Comparison of ENCODE assay signal across 8 mouse cellular contexts in the genomic region with DNA sequence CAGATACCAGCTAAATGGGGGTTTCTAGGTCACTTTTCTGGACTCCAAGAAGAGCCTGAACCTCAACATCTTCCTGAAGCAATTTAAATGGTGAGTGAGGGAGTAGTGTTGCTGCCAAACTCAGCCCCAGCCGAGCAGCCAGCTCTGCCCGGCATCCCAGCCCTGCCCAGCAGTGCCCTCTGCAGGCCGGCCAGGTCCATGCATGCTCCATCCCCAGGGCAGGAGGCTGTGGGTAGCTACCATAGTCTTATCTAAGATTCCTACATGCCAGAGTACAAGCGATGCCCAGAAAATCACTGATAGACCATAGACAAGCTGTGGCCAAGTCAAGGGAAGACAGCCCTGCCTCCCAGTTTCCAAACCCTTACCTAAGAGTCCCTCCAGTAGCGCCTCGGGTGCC. TPM values are rescaled to one million over a fixed set of nuclear protein-coding genes. Genes with fewer than 3 reads are reported as not detected.
DNase-seq lines count a peak whose midpoint lies in the region; ATAC-seq and TF ChIP-seq lines count a peak whose summit lies in the region.
"Had no signal": no experiment of that assay in that cellular context is flagged by ENCODE, and none has a peak within 500 bp of the region (broad histone marks: within the 10 kb centered on the region; RNA-seq: fewer than 3 reads in every experiment).

No protein-coding gene starts in this region.

- H3K9me3 ChIP-seq in intestine, postnatal 0 days (ENCODE audit: control insufficient read depth) = no peaks in the 10 kb centered on the region
- H3K9me3 ChIP-seq in limb, embryonic 11.5 days (ENCODE audit: control insufficient read depth, low read length) = no peaks in the 10 kb centered on the region
- H3K9me3 ChIP-seq in midbrain, embryonic 14.5 days (ENCODE audit: control insufficient read depth, low read length) = no peaks in the 10 kb centered on the region
- H3K9me3 ChIP-seq: limb, embryonic 12.5 days had no signal

- 49% methylated on average over 6 of the region's 6 CpGs for WGBS in intestine, postnatal 0 days
- 51% methylated on average over 6 of the region's 6 CpGs for WGBS in limb, embryonic 11.5 days
- WGBS in midbrain, embryonic 14.5 days = 44% methylated on average over 6 of the region's 6 CpGs
- WGBS in spleen, adult 2 months = 48% methylated on average over 6 of the region's 6 CpGs

- no peaks in the 10 kb centered on the region for H3K27me3 ChIP-seq in intestine, postnatal 0 days (replicated peaks; ENCODE audit: control insufficient read depth, insufficient read depth, low read length)
- H3K27me3 ChIP-seq in limb, embryonic 11.5 days (ENCODE audit: control insufficient read depth, insufficient read depth, low read length) = no peaks in the 10 kb centered on the region
- H3K27me3 ChIP-seq in midbrain, embryonic 14.5 days (ENCODE audit: control insufficient read depth, insufficient read depth, low read length) = no peaks in the 10 kb centered on the region
- H3K27me3 ChIP-seq in spleen, adult 2 months (ENCODE audit: control insufficient read depth, insufficient read depth, low read length) = no peaks in the 10 kb centered on the region
- H3K27me3 ChIP-seq: limb, embryonic 12.5 days had no signal

- DNase-seq in adipocyte (ENCODE audit: low spot score) = peak; percentile 67
- DNase-seq in cerebellum, postnatal 36 days = peak; percentile 77 to 80
- peak; percentile 66 to 67 for DNase-seq in gastrocnemius, adult 8-10 months (ENCODE audit: low spot score in 2 of 2)
- DNase-seq in limb, embryonic 11.5 days (ENCODE audit: low spot score) = peak; percentile 81
- peak; percentile 71 for DNase-seq in midbrain, embryonic 14.5 days
- DNase-seq in spleen, adult 2 months (ENCODE audit: low read depth in 1 of 2, low spot score in 2 of 2) = peak in 1 of 2 experiments; percentile 68

- peak; percentile 96 for TF ChIP-seq CTCF in intestine, postnatal 0 days (IDR thresholded peaks at IDR 0.05; ENCODE audit: low read depth)
- TF ChIP-seq CTCF in spleen, adult 2 months (IDR thresholded peaks at IDR 0.05; ENCODE audit: extremely low read depth, insufficient read depth, insufficient read length, insufficient replicate concordance) = peak; percentile 98

- no peak overlapping the region for H3K27ac ChIP-seq in intestine, postnatal 0 days (ENCODE audit: low read depth, low read length)
- no peak overlapping the region for H3K27ac ChIP-seq in limb, embryonic 11.5 days (replicated peaks; ENCODE audit: low read depth, low read length)
- H3K27ac ChIP-seq in midbrain, embryonic 14.5 days (replicated peaks; ENCODE audit: low read depth, low read length) = no peak overlapping the region
- no peak overlapping the region for H3K27ac ChIP-seq in spleen, adult 2 months (ENCODE audit: insufficient read depth, low read length)
- H3K27ac ChIP-seq: limb, embryonic 12.5 days had no signal

- no peaks in the 10 kb centered on the region for H3K4me1 ChIP-seq in intestine, postnatal 0 days (replicated peaks; ENCODE audit: control insufficient read depth, insufficient read depth, low read length)
- peaks cover 2% of the 10 kb centered on the region; the same call in 1 of the 2 replicates for H3K4me1 ChIP-seq in limb, embryonic 11.5 days (ENCODE audit: control insufficient read depth, insufficient read depth, low read length)
- H3K4me1 ChIP-seq in midbrain, embryonic 14.5 days (ENCODE audit: control insufficient read depth, insufficient read depth, low read length) = no peaks in the 10 kb centered on the region
- no peaks in the 10 kb centered on the region; the same call in 1 of the 2 replicates for H3K4me1 ChIP-seq in spleen, adult 2 months (ENCODE audit: control insufficient read depth, insufficient read depth, insufficient read length)

- no peak overlapping the region for H3K9ac ChIP-seq in intestine, postnatal 0 days (ENCODE audit: low read depth, low read length)
- no peak overlapping the region for H3K9ac ChIP-seq in limb, embryonic 11.5 days (ENCODE audit: low read length)
- no peak overlapping the region for H3K9ac ChIP-seq in midbrain, embryonic 14.5 days (replicated peaks; ENCODE audit: low read length)

- TF ChIP-seq POLR2A in spleen, adult 2 months (IDR thresholded peaks at IDR 0.05; ENCODE audit: low read depth, low read length) = no peak

- H3K36me3 ChIP-seq in intestine, postnatal 0 days (ENCODE audit: control insufficient read depth, insufficient read depth) = peaks cover 18% of the 10 kb centered on the region; the same call in 1 of the 2 replicates
- H3K36me3 ChIP-seq in limb, embryonic 11.5 days (ENCODE audit: control insufficient read depth, insufficient read depth, low read length) = no peaks in the 10 kb centered on the region
- H3K36me3 ChIP-seq in midbrain, embryonic 14.5 days (ENCODE audit: control insufficient read depth, insufficient read depth, low read length) = no peaks in the 10 kb centered on the region
- H3K36me3 ChIP-seq in spleen, adult 2 months (ENCODE audit: control insufficient read depth, insufficient read depth, low read length) = peaks cover 11% of the 10 kb centered on the region; the same call in 1 of the 2 replicates
- H3K36me3 ChIP-seq: limb, embryonic 12.5 days had no signal

- no peak overlapping the region for H3K4me2 ChIP-seq in intestine, postnatal 0 days (replicated peaks; ENCODE audit: low read depth)
- no peak overlapping the region for H3K4me2 ChIP-seq in limb, embryonic 11.5 days (ENCODE audit: low read depth, severe bottlenecking)
- no peak overlapping the region for H3K4me2 ChIP-seq in midbrain, embryonic 14.5 days (ENCODE audit: low read length)
- H3K4me2 ChIP-seq: limb, embryonic 12.5 days had no signal

- H3K4me3 ChIP-seq in intestine, postnatal 0 days (ENCODE audit: low read depth, low read length) = no peak overlapping the region
- no peak overlapping the region for H3K4me3 ChIP-seq in limb, embryonic 11.5 days (ENCODE audit: low read depth, low read length)
- H3K4me3 ChIP-seq in midbrain, embryonic 14.5 days (replicated peaks; ENCODE audit: low read depth, low read length) = no peak overlapping the region
- no peak overlapping the region for H3K4me3 ChIP-seq in spleen, adult 2 months (ENCODE audit: extremely low read depth, insufficient read depth, insufficient read length)
- H3K4me3 ChIP-seq: limb, embryonic 12.5 days had no signal

- peak; percentile 60; the same call in 1 of the 2 replicates for ATAC-seq in intestine, postnatal 0 days
- ATAC-seq in limb, embryonic 11.5 days (ENCODE audit: insufficient number of reproducible peaks, low FRiP score, low TSS enrichment, low read depth) = no peak
- ATAC-seq in midbrain, embryonic 14.5 days (ENCODE audit: low FRiP score, low TSS enrichment) = no peak

RNA-seq across cellular contexts. Expression of a gene that starts 14.1 kb away (rescaled TPM):
- 1,000 to 10,000 TPM in 3 of 4 experiments, 100 to 1,000 TPM in 1; 952 to 1,087 (median 1,016) TPM for total RNA-seq in gastrocnemius, adult 8-10 months (2022)
- 0.57 and 0.67 TPM in 2 replicates for polyA plus RNA-seq in intestine, postnatal 0 days (2015; fragmentation: Nextera tagmentation; extraction: Ambion mirVana)
- 4.4 and 5.1 TPM in 2 replicates for polyA plus RNA-seq in limb, embryonic 11.5 days (2014; fragmentation: Nextera tagmentation; extraction: Ambion mirVana)
- polyA plus RNA-seq in midbrain, embryonic 14.5 days (2014; fragmentation: Nextera tagmentation; extraction: Ambion mirVana) = 2.8 and 3.1 TPM in 2 replicates
- polyA plus RNA-seq in spleen, adult 2 months (2012; rRNA removed) = 10.7 and 18.8 TPM in 2 replicates

RNA-seq across cellular contexts. Expression of a gene that starts 17.2 kb away (rescaled TPM):
- 1 to 10 TPM; 6.7 to 9.2 (median 8.4) TPM for total RNA-seq in gastrocnemius, adult 8-10 months (2022)
- polyA plus RNA-seq in intestine, postnatal 0 days (2015; fragmentation: Nextera tagmentation; extraction: Ambion mirVana) = 0.70 and 1.1 TPM in 2 replicates
- polyA plus RNA-seq in limb, embryonic 11.5 days (2014; fragmentation: Nextera tagmentation; extraction: Ambion mirVana) = 2.2 and 2.4 TPM in 2 replicates
- 0.89 and 1.6 TPM in 2 replicates for polyA plus RNA-seq in midbrain, embryonic 14.5 days (2014; fragmentation: Nextera tagmentation; extraction: Ambion mirVana)
- polyA plus RNA-seq in spleen, adult 2 months (2012; rRNA removed) = 39.9 and 40.1 TPM in 2 replicates

RNA-seq across cellular contexts. Expression of a gene that starts 38.7 kb away (rescaled TPM):
- 10 to 100 TPM; 22.2 to 26.3 (median 24.3) TPM for total RNA-seq in gastrocnemius, adult 8-10 months (2022)
- polyA plus RNA-seq in intestine, postnatal 0 days (2015; fragmentation: Nextera tagmentation; extraction: Ambion mirVana) = 52.6 and 54.5 TPM in 2 replicates
- 294 TPM in 2 replicates for polyA plus RNA-seq in limb, embryonic 11.5 days (2014; fragmentation: Nextera tagmentation; extraction: Ambion mirVana)
- 62.3 and 63.9 TPM in 2 replicates for polyA plus RNA-seq in midbrain, embryonic 14.5 days (2014; fragmentation: Nextera tagmentation; extraction: Ambion mirVana)
- polyA plus RNA-seq in spleen, adult 2 months (2012; rRNA removed) = 31.6 and 42.5 TPM in 2 replicates

Comparison
In these comparisons a context has a peak if more than half of its experiments do, and no peak if none do; other contexts are left out.
1. RNA of a gene that starts 17.2 kb away (polyA plus RNA-seq): 39.9 to 40.1 TPM in spleen, adult 2 months; 2.2 to 2.4 TPM in limb, embryonic 11.5 days, 0.89 to 1.6 TPM in midbrain, embryonic 14.5 days and 0.70 to 1.1 TPM in intestine, postnatal 0 days; every median in the first group is over 10 times any median in the second.